Mouse (Mus musculus): Measurements from ENCODE around the gene Macrod1.
"Not testable (repeated sequence)": the region's sequence is repeated elsewhere in the genome, so short reads cannot be mapped to it uniquely, and the experiment has no call there.

Macrod1 gene

DNA sequence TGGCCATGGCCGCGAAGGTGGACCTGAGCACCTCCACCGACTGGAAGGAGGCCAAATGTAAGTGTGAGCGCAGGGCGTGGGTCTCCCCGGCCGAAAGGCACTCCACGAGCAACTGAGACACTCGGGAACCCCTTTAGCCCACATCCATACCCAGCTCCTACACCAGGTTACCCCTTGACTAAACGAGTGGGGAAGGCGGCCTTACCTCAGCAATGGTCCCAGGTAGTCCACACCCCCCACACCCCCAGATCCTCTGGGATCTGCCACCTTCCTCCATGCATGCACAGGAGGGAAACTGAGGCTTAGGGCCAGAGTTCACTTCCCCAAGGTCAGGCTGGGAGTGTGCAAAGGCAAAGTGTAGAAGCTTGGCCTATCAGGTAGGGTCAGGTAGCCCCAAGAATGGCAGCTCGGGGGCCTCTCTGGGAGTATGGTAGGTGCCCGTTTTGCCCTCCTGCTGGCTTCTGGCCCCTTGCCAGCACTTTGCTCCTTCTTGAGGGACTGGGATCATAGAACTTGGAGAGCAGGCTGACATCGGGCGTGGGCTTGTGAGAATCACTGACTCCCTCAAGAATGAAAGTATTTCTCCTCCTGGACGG lies 614 bp downstream of the Macrod1 start:
- DNase-seq (ENCODE audit: low spot score in 2 of 2): no peak

DNA sequence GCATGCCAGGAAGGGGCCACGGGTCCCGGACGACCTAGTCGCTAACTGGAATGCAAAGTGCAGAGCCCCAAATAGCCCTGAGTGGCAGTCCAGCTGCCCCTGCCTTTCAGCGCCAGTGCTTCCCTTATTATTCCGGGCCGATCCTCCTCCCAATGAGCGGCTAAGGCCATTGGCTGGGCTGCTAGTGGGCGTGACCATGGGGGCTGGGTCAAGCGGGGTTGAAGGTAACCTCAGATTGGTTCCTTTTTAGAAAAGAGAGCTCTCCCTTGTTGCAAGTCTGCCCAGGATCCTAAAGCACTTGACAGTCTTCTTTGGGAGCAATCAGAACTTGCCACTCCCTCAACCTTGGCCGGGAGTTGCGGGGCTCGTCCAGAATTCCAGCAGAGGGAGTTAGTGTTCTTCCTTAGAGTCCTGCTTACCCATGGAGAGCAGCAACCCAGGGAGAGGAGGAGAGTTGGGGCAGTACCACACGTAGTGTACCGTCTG lies 1.2 kb downstream of the Macrod1 start:
- DNase-seq (ENCODE audit: low spot score in 2 of 2): peak; percentile 38 to 39

DNA sequence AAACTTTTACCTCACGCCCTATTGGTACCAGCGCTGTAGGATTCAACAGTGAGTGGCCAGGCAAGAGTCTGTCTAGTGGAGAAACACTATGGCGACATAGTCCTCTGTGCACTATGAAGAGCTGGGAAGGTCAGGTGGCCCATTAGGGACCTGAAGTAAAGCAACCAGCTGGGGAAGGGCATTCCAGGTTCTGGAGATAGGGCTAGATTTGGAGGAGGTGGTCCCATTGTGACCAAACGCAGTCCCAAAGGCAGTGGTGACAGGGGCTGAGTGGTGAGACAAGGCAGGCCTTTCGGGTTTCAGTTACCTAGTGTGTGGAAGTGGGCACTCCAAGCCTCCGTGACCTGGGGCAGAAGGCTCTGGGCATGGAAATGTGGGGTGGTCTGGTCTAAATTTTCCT lies 1.9 kb downstream of the Macrod1 start:
- no peak for DNase-seq (ENCODE audit: low spot score in 2 of 2)

DNA sequence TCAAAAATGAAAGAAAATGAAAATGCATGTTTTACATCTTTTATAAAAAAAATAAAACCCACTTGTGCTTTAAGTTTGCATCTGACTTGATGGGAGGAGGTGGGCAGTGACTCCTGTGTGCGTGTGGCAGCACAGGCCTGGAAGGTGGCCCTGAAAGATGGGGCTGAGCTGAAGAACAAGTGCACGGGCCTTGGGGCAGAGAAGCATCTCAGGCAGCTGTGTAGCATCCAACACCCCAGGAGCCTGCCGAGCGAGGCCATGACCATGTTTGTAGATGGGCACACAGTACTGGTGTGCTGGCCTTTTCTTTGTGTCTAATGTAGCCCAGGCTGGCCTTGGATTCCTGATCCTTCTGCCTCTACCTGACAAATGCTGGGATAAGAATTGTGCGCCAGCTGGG lies 5.5 kb downstream of the Macrod1 start:
- no peak for DNase-seq (ENCODE audit: low spot score in 2 of 2)

DNA sequence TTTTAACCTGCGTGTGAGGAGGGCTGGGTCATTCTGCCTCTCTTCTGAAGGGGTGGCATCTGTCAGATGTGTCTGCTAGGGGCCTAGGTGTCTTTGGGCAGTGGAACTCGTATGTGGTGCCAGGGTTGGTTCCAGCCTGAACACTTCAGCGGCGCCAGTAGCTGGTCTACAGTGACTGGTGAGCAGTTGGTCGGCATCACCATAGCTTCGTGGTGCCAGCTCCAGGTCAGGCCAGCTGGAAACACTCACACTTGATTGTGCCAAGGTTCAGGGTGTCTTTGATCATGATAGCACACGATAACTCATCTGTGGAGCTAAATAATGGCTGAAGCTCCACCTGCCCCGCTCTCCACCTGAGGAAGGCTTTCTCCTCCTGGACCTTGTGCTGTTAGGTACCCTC lies 6.3 kb downstream of the Macrod1 start:
- DNase-seq (ENCODE audit: low spot score in 2 of 2): no peak

DNA sequence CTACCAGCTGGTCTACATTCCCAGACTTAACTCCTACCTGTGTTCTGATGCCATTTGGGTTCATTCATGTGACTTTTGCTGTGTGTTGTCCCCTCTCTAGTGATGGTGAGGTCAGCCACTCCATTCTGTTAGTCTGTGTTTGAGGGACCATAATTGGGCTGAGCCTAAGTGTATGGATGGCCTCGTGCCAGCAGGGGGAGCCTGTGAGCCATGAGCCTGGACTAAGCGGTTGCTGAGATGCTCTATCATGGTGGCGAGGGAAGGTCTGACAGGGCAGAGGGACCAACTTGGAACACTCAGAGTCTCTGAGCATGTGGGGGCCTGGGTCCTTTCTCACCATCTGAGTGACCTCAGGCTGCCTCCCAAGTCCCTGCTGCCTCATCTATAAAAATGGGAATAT lies 8.0 kb downstream of the Macrod1 start:
- peak; percentile 73 to 89 for DNase-seq (ENCODE audit: low spot score in 2 of 2)

DNA sequence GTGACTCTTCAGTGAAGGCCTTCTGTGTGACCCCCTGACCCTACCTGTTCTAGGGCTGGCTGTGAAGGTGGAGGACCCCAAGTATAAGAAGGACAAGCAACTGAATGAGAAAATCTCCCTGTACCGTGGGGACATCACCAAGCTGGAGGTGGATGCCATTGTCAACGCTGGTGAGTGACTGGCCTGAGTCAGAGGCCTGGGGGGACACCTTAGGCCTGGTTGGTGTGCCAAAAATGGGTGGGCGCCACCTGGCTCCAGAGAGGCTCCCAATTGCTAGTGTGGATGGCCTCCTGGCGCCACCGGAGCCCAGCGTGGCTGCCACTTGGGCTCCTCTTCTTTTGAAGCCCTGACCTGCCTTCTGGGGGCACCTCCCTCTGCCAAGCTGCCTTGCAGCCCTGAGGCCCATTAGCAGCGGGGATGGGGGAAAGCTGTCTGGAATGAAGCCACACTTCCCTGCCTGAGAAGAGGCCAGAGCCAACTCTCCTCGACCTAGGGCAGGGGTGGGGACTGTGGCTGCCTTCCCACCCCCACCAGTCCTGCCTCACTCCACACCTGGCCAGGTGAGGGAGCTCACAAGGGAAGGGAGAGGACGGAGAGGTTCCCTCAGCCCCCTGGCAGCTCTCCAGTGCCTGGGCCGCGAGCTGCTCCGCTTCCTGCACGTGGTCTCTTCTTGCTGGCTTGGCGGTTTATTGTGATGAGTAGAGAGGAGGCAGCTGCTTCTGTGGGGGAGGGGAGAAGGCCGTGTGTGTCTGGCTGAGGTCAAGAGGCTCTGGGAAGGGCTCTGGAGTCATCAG lies 9.6 kb downstream of the Macrod1 start:
- DNase-seq (ENCODE audit: low spot score in 2 of 2): peak; percentile 74 to 76

DNA sequence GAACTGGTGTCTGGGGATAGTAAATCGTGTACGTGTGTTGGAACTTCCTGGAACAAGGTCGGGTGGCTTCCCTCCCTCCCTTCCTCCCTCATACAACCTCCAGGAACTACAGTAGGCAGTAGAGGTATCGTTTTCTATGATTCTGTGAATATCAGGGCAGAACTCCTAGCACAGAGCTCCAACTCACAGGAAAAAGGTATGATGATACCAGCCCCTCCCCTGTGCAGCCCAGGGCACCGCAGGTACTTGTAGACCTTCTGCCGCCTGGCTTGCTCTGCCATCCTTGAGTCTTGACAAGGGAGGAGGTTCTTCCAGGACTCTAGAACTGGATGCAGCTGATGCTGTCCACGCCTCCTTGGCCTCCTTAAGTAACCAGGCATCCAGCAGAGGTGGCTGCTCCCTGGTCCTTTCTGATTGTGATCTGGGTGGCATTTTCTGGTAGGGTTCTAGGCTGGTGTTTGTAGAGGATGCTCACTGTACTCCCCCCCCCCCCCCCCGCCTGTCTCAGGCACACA lies 10.3 kb downstream of the Macrod1 start:
- DNase-seq (ENCODE audit: low spot score in 2 of 2): peak in 1 of 2 experiments; percentile 13

DNA sequence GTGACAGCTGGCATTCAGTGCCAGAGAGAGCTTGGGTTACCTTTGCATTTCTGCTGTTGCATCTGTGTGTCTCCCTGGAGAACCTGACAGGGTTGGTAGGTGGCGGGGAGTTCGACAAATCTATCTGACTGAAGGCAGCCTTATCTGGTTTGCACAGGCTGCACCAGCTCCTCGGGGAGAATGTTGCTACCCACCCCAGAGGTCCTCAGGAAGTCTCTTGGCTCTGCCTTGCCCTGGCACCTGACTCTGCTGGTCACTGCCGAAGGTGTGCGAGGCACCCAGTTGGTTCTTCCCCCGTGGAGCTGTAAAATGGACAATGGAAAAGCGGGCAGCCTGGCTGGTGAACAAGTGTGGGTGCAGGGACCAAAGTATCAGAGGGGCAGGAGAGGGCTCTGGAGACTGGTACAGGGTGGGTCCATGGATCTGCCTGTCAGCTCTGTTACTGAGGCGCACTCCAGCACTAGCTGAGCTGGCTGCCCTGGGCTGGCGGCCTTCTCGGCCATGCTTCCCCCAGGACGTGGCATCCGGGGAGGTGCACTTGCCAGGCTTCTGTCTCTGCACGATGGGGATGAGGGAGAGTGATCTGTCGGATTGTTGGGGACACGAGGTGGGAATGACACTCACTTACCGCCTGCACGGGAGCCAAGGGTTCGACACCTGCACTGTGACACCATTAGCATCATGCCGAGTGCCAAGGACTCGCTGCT lies 10.9 kb downstream of the Macrod1 start:
- DNase-seq (ENCODE audit: low spot score in 2 of 2): peak; percentile 12 to 24

DNA sequence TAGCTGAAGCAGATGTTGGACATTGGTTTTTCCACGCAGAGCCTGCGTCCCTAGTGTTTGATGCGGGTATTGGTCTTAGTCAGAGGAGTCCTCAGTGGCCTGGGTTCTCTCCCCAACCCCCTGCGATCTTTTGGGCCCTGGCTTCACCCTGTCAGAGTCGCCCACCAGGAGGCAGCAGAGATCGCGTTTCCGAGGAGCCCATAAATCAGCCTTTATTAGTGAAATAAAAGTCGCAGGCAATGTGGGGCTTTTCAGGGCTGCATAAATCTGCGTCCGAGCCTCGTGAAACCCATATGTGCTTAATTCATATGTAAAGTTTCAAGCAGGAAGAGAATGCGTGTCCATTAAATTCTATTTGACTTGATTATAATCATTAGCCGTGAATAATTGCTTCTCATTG lies 11.5 kb downstream of the Macrod1 start:
- peak; percentile 63 to 90 for DNase-seq (ENCODE audit: low spot score in 2 of 2)

DNA sequence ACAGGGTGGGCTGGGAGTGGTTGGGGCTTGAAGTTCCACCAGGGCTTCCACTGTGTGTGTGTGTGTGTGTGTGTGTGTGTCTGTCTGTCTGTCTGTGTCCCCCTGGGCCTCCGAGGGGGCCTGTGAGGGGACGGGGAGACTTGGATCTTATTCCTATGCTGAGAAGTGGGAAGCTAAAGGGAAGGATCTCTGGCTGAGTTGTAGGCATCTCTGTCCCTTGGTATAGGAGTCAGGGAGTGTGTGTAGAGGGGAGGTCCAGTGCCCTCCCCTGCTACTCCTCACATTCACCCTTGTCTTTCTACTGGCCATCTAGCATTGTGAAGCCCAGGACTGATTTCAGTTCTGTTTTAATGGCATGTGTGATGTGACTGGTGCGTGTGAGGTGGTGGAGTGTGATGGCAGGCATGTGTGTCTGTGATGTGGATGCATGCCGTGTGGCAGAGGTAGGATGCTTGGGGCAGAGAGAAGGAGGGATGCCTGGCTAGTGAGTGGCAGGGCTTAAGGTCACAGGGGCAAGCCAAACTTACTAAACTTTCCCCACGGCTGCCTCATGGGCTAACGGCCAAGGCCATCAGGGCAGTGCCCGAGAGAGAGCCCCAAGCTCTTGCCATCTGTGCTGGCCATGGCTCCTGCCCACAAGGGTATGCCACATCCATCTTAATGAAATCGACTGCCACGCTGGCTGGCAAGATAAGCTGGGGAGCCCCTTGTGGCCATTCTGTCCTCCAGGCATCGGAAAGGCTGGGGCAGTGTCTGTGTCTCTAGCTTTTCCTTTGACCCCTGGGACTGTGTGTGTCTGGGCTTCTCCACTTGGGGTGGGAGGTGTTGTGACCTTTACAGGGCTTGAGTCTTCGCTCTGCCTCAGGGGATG lies 12.3 kb downstream of the Macrod1 start:
- no peak for DNase-seq (ENCODE audit: low spot score in 2 of 2)

DNA sequence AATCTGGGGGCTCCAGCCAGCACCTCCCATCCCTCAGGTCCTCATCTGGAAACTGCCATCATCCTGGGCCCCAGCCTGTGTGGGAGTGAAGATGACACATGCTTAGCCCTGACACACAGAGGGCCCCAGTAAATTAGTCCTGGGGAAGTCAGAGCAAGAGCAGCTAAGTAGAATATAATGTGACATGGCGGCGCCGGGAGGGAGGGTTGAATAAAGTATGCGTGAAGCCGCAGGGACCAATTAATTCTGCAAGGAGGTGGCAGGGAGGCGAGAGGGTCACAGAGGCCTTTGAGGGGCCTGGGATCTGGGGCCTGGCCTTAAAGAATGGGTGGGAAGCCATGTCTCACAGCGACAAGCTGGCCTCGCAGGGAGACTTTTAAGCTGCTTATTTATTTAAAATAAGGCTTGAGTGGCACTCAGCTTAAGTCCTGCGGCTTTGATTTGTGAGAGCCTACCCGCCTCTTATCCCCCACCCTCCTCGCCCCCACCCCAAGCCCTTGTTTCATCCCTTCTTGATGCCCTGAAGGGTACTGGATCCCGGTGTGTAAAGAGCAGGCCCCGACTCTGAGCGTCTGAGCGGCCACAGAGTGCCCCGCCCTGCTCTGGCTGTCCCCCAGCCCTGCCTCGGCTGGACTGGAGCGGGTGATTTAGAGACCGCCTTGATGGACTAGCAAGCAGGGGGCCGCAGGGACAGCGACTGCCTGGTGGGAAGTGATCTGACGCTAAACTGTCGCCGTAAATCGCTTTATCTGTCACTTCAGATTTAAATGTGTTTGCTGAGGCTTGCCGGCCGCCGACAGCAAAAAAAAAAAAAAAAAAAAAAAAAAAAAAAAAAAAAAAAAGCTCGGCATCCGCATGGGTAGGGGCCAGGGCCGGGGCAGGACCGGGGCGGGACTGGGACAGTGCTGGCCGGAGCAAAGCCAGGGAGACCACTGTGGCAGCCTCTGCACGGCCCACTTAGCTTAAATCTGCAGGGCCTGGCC lies 13.5 kb downstream of the Macrod1 start:
- no peak for DNase-seq (ENCODE audit: low spot score in 2 of 2)

DNA sequence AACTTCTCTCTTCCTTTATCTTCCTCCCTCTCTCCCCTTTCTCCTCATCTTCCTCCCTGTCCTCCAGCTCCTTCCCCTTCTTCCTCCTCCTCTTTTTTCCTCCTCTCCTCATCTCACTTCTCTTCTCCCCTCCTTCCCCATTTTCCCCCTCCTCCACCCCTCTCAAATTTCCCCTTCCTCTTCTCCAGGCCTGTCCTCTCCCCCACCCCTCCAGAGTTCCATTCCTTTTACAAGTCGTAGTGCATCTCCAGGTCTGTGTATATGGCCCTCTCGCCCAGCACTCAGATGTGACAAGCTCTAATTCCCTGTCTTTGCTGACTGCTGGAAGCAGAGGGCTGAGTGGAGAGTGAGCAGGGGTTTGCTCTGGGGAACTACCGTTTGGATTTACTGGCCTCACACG lies 14.2 kb downstream of the Macrod1 start:
- DNase-seq (ENCODE audit: low spot score in 2 of 2): no peak

DNA sequence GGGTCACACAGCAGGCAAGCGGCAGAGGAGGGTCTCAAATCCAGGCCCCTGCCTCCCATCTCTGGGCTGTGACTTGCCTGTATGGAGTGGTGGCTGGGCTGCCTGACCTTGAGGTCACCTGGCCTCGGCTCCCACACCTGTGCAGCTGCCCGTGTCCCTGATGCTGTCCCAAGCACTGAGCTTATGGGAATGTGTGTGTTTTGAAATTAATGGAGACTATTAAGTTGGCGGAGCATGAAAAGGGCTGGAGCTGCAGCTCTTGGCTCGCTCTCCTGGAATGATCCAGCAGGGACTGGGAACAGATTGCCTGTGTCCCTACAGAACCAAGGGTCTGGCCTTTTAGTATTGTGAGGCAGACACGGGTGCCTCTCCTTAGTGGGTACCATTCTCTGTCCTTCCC lies 15.6 kb downstream of the Macrod1 start:
- DNase-seq (ENCODE audit: low spot score in 2 of 2): no peak

DNA sequence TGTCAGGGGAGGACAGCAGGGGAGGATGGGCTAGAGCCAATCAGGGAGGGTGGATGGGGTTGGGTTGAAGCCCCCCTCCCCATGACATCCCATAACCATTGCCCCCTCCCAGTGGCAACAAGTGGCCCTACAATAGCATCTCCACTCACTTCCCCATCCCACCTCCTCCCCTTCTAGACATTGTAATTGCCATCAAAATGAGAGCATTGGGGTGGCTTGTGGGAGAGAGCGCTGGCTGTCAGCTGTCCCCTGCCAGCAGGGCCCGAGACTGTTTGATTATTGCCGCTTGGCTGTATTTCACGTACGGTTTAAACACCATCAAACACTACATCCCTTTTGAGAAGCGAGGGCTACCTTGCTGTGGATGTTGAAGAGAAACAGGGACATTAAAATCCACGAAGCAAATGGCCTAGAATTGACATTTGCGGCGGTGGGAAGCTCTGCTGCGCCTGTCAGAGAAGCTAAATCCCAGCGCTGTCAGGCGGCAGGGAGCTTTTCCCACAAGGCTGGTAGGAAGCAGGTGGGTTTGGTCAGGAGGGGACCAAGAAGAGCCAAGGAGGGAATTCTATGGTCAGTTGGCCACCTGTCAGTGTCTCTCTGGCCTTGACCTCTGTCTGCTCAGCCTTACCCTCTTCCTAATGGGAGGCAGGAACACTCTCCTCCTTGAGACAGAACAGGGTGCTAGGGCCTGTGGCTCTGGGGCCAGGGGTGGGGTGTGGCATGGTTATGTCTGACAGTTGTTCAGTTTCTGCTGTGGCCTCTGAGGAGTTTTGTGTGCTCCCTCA lies 17.6 kb downstream of the Macrod1 start:
- DNase-seq (ENCODE audit: low spot score in 2 of 2): no peak

DNA sequence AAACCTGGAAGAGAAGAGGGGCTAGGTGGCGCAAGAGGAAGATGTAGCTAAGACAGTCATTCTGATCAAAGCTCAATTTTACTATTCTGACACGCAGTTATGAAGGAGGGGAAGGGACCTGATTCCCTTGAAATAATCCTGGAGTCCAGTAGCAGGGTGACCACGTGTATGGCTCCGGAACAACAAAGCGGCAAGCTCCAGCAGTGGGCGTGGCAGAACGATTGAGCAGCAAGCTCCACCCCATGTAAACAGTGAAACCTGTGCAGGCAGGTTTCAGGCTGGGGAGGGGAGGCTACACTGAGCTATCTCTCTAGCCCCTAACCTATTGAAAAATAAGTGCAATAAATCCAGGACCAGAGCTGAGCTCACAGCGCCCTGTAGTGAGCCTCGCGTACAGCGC lies 18.7 kb downstream of the Macrod1 start:
- not testable (repeated sequence) for DNase-seq (ENCODE audit: low spot score in 2 of 2)

DNA sequence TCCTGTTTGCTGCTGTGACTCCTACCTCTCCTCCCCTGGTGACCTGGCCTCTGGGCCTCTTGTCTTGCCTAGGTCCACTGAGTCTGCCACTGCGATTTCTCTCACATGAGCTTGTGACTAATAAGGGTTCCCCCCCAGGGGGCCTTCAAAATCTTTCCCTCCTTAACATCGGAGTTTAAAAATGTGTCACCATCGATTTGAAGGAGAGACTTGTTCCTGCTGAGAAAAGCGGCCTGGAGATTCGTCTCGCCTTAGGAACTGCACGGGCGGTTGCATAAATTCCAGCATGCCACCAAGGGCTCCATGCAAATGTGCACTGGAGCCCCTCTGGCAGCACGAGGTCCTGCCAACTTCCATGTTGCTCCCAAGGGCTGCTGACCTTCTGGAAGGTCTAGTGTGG lies 21.1 kb downstream of the Macrod1 start:
- no peak for DNase-seq (ENCODE audit: low spot score in 2 of 2)

DNA sequence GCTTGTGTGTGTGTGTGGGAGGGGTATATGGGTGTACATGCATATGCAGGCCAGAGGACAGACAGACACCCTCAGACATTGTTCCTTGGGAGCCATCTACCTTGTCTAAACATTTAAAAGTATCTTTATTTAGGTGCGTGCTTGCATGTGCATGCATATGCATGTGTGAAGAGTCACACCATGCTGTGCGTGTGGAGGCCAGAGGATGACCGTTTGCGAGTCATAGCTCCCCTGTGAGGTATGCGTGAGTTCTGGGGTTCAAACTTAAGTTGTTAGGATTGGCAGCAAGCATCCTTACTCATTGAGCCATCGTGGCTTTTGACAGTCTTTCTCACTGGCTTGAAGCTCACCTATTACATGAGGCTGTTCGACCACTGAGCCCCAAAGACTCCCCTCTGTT lies 21.7 kb downstream of the Macrod1 start:
- no peak for DNase-seq (ENCODE audit: low spot score in 2 of 2)

DNA sequence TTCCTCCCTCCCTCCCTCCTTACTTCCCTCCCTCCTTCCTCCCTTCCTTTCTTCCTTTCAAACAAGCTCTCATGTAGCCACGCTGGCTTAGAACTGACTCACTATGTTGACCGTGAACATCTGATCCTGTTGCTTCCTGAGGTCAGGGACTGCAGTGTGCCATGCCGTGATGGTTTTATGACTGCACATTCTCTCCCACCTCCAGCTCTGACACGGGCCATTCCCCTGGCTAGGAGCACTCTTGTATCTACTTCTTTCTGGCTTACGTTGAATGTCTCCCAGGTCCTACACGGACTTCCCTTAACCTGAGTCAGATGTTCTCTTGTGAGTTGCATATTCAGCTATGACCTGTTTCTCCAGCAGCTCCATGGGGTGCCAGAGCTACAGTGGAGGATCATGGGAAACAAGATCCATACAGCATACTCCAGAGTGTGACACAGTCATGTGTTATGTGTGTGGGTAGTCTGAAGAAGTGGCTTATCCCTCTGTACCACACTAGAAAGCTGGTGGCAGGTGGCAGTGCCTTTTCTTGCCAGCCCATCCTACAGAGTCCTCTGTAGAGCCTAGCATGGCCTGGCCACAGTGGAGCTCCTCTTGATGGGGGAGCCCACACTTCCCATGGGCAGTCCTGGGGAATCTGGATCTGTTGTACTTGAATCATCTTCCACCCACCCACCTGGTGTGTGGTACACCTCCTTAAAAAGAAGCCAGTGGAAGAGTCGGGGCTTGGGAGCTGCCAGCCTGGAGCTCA lies 25.1 kb downstream of the Macrod1 start:
- no peak for DNase-seq (ENCODE audit: low spot score in 2 of 2)

Data from thymus, postnatal 10 days (tissue).